Mouse (Mus musculus) megakaryocyte, embryonic 14.5 days (primary cell): ENCODE results near the gene Fam229a. TPM values are rescaled to one million over a fixed set of nuclear protein-coding genes. Genes with fewer than 3 reads are reported as not detected.

Experiments
- H3K27me3 ChIP-seq: replicated peaks from 2 replicates; pipeline ENCODE3; 2012; ENCODE audit warnings: inconsistent platforms
- H3K36me3 ChIP-seq: replicated peaks from 2 replicates; pipeline ENCODE3; 2012; ENCODE audit warnings: low read length, inconsistent platforms, mixed read lengths
- H3K4me1 ChIP-seq: 2 replicates; pipeline ENCODE4 v1.6.1; 2012; ENCODE audit warnings: inconsistent platforms
- H3K4me3 ChIP-seq: replicated peaks from 2 replicates; pipeline ENCODE3; 2012; ENCODE audit warnings: moderate library complexity, mild to moderate bottlenecking, inconsistent platforms
- H3K9me3 ChIP-seq: 2 replicates; pipeline ENCODE4 v1.6.1; 2012; ENCODE audit warnings: inconsistent platforms
- FLI1 ChIP-seq: IDR thresholded peaks from 2 replicates; pipeline ENCODE4 v1.6.1; 2012; ENCODE audit warnings: low read length, inconsistent platforms, mixed read lengths
- GATA1 ChIP-seq: IDR thresholded peaks from 3 replicates; pipeline ENCODE4 v1.6.1; 2012; ENCODE audit warnings: mixed read lengths, low read length, inconsistent platforms, borderline replicate concordance
- polyA plus RNA-seq: library from polyadenylated mRNA; stranded (reverse); fragments of >175 nt; gene quantifications from 2 replicates; pipeline ENCODE4 v1.2.3, GENCODE M21; 2012; ENCODE audit warnings: low replicate concordance; ENCODE audit not compliant: insufficient read depth

The Fam229a gene
- polyA plus RNA-seq, 1 experiment: 2.1 TPM

DNA sequence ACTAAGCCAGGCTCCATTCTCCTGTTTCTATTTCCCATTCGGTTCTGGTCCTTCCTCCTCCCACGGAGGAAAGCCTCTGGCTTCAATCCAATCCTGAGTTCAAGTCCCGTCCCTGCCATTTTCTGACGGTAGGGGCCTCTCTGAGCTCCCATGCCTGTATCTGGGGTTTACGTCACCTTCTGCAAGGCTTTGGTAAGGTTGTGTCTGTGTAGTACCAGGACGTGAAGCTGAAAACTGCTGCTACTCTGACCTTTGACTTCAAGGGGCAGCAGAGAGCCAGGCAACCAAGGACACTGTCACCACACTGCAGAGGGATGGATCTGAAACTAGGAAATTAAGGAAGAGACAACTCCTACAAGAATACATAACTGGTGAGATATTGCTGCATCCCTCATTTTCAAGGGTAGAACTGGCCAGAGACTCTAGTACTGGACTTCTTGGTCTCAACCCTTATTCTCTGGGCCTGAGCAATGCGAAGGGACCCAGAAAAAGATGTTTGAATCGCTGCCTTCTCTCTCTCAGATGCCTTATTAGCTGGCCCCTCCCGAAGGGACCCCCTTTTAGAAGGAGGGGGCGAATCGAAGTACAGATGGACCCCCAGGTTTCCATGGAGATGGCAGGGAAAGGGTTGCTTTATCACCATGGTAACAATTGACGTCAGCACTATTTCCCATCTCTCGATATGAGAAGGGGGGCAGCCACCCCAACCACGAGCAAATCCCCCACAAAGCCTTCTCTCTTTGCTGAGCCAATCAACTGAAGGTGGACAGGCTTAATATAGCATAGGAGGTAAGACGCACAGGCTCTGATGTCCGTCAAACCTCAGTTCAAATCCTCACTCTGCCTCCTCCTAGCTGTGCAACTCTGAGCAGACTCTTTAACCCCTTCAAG is 4.9 kb downstream of the Fam229a start:
- H3K9me3 ChIP-seq: no peaks in the 10 kb centered on the region
- no peak for TF ChIP-seq GATA1
- TF ChIP-seq FLI1: no peak
- H3K4me1 ChIP-seq: peaks cover 70% of the 10 kb centered on the region
- no peaks in the 10 kb centered on the region for H3K36me3 ChIP-seq
- H3K27me3 ChIP-seq: peaks cover 36% of the 10 kb centered on the region
- peak overlapping the region; percentile 84 for H3K4me3 ChIP-seq

DNA sequence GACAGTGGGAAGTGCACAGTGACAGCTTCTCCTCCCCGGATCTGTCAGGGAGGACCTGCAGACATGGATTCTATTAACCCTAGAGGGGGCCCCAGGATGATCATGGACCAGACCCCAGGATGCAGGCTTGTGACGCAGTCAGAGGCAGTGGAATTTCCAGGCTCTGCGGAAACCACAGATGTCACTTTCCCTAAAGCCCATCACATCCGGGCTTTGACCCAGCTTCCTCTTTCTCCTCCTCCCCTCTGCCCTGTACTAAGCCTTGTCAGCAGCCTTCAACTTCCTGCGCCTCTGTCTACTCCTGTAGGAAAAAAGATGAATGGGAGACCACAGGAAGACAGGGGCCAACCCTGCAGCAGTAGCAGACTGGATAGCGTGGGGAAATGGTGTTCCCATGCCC is 5.6 kb downstream of the Fam229a start:
- H3K36me3 ChIP-seq: no peaks in the 10 kb centered on the region
- H3K4me3 ChIP-seq: peak overlapping the region; percentile 84
- peaks cover 72% of the 10 kb centered on the region for H3K4me1 ChIP-seq
- H3K9me3 ChIP-seq: no peaks in the 10 kb centered on the region
- H3K27me3 ChIP-seq: peaks cover 29% of the 10 kb centered on the region
- peak; percentile 16; the same call in 1 of the 2 replicates for TF ChIP-seq FLI1
- TF ChIP-seq GATA1: no peak

DNA sequence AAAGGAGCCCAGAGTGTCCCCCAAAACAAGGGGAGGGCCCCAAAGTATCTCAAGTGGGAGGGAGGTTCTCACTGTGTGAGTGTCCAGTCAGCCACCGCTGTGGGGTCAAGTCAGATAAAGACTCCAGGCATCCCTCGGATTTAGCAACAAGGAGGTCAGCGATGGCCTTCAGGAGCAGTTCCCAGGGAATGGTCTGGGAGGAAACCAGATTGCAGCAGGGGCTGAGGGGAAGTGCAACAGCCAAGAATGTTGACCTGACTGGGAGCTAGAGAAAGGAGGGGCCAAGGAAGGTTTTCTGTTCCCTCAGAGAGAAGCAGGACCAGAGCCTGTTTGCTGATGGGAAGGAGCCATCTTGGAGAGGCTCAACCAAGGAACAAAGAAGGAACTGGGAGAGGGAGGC is 8.0 kb downstream of the Fam229a start:
- TF ChIP-seq GATA1 (no peak), FLI1 (no peak)
- H3K27me3 ChIP-seq: peaks cover 23% of the 10 kb centered on the region
- H3K9me3 ChIP-seq: no peaks in the 10 kb centered on the region
- peaks cover 92% of the 10 kb centered on the region for H3K4me1 ChIP-seq
- H3K36me3 ChIP-seq: no peaks in the 10 kb centered on the region
- no peak overlapping the region for H3K4me3 ChIP-seq

DNA sequence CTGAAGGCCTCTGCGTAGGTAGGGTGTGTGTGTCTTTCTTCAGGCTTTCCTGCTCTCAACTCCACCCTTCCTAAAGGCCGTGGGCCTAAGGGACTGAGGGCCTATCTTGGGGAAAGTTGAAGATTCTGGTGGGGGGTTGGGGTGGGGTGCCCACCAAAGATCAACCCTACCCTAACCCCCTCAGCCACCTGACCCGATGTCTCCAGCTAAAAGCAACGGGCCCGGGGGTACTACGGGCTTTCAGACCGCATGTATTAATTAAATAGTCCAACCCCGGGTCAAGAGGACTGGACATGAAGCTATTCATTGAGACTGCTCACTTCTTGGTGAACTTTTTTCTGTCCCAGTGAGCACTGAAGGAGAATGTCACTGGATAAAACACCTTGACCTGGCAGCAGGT is 9.0 kb downstream of the Fam229a start:
- Histone ChIP-seq H3K27me3 (peaks cover 23% of the 10 kb centered on the region), H3K36me3 (no peaks in the 10 kb centered on the region), H3K4me3 (peak overlapping the region; percentile 94), H3K4me1 (peaks cover 91% of the 10 kb centered on the region), H3K9me3 (no peaks in the 10 kb centered on the region)
- TF ChIP-seq GATA1 (no peak), FLI1 (no peak)

DNA sequence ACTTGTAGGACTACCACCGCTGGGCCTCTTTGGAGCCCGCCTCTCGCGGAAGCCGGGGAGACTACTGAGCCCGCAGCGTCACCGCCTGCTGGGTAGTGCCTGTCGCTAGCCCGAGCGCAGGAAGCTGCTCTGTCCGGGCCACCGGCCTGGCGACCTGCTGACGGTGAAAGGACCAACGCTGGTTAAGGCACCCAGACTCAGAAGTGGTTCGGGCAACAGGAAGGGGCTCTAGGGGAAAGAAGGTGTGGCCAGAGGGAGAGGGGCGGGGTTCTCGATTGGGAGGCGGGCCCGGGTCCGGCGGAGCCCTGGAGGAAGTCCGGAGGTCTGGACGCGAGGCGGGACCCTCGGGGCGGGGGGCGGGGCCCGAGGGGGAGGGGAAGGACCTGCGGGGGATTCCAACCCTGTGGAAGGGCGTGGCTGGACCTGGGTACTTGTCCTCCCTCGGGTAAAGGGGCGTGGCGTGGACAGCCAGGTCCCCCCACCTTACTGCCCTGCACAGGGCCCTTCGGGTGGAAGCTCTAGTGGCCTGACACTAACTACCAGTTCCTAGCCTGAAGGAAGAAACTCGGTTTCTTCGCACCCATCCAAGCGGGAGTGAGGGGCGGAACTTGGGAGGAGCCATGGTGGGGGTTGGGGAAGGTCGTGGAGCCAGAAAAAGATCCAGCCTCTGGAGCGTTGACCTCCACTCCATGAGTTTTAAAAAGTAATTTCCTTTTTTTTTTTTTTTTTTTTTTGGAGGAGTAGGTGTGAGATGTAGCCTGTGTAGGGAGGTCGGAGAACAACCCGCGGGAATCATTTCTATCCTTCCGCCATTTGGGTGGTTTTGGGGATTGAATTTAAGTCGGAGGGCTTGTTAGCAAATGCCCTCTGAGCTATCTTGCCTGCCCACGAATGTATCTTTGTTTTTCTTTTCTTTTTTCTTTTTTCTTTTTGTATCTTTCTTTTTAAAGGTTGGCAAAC is 9.9 kb downstream of the Fam229a start:
- Histone ChIP-seq H3K9me3 (no peaks in the 10 kb centered on the region), H3K27me3 (peaks cover 29% of the 10 kb centered on the region), H3K36me3 (no peaks in the 10 kb centered on the region), H3K4me1 (peaks cover 86% of the 10 kb centered on the region), H3K4me3 (peak overlapping the region; percentile 94)
- TF ChIP-seq FLI1 (no peak), GATA1 (no peak)

DNA sequence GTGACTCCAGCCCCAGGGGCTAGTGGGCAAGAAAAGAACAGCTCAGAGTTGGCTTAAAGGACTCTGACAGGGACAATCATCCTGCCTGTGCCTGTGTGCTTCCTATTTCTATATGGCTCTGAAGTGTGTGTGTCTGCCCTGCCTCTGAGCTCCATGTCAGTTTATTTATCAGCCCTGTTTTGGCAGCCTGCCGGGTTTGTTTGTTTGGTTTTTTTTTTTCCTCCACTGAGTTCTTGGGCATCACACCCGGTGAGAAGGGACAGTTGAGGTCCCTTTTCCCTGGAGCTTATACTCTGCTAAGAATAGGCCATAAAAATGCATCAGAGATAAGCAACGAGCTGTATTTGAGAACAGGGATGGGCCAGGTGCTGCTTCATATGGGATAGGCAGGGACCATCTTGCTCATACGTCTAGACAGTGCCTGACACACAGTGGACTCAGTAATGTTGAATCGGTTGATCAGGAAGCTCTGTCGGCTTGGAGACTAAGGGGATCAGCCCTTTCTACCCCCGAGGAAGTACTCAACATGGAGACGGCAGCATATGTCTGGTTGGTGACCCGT is 11.4 kb downstream of the Fam229a start:
- Histone ChIP-seq H3K4me1 (peaks cover 71% of the 10 kb centered on the region), H3K36me3 (no peaks in the 10 kb centered on the region), H3K4me3 (peak overlapping the region; percentile 51), H3K27me3 (peaks cover 35% of the 10 kb centered on the region), H3K9me3 (no peaks in the 10 kb centered on the region)
- no peak for TF ChIP-seq GATA1
- TF ChIP-seq FLI1: no peak

DNA sequence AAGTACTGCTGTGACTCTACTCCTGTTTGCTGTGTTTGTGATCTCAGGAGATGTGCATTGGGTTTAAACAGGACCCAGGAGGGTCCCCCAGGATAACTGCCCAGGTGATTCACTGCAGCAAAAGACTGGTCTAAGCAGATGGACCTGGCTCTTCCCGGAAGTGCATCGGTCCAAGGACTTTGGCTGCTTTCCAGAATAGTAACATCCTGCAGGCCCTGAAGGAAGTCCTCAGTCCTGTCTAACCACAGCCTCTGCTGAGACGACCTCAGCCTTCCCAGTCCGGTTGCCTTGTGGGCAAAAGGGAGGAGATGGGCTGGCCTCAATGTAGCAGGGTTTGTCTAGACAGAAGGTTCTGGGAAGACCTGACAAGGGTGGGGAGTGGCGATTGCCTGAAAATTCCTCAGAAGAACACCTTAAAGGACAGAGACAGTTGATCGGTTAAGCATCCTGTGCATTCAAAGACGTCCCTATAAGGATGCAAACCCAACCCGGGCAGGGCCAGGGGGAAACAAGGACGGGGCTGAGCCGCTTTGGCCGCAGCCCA is 12.0 kb downstream of the Fam229a start:
- Histone ChIP-seq H3K4me3 (peak overlapping the region; percentile 51), H3K27me3 (peaks cover 35% of the 10 kb centered on the region), H3K36me3 (no peaks in the 10 kb centered on the region), H3K9me3 (no peaks in the 10 kb centered on the region), H3K4me1 (peaks cover 69% of the 10 kb centered on the region)
- TF ChIP-seq GATA1: no peak
- no peak for TF ChIP-seq FLI1

DNA sequence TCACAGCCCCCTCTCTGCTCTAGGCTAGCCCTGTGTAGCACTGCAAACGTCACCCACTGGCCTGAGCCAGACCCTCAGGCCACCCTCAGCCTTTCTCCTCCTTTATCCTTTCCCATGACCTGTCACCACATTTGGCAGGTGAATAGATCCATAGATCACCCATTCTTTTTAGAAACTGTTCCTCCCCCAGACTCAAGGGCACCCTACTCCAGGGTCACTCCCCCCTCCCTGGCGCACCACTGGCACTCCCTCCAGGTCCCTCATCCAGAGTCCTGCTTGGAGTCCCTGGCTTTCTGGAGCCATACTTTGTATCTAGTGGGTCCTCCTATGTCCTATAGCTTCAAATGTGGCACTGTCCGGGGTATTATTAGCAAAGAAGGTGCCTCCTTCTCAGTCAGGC is 14.5 kb downstream of the Fam229a start:
- H3K36me3 ChIP-seq: no peaks in the 10 kb centered on the region
- H3K4me1 ChIP-seq: peaks cover 55% of the 10 kb centered on the region
- H3K4me3 ChIP-seq: no peak overlapping the region
- TF ChIP-seq GATA1 (no peak), FLI1 (no peak)
- peaks cover 40% of the 10 kb centered on the region for H3K27me3 ChIP-seq
- H3K9me3 ChIP-seq: no peaks in the 10 kb centered on the region
